Mouse (Mus musculus) thymus, postnatal 0 days (tissue): ENCODE results near the gene Stip1. TPM values are rescaled to one million over a fixed set of nuclear protein-coding genes. Genes with fewer than 3 reads are reported as not detected.
A peak's percentile ranks its signal among the peaks of the same experiment; 100 is the strongest.
"Not testable (repeated sequence)": the region's sequence is repeated elsewhere in the genome, so short reads cannot be mapped to it uniquely, and the experiment has no call there.

Source experiments
- DNase-seq: peaks from one replicate; pipeline ENCODE4 v3.0.0-alpha.2; 2015; ENCODE audit warnings: low spot score
- polyA plus RNA-seq: library from polyadenylated mRNA; unstranded; fragments of >200 nt; fragmentation: Nextera tagmentation; extraction: Ambion mirVana; gene quantifications from 2 replicates; pipeline ENCODE4 v1.2.1, GENCODE M21; 2015

Stip1 gene
- polyA plus RNA-seq: 149 and 196 TPM in 2 replicates

GRCm38 (mm10) chr19:7039841-7040636 is at the start of gene Stip1:
Gene Stip1 (minus strand): TSS chr19:7039967.
- DNase-seq: peak; percentile 100

- no peak for DNase-seq
Observed at GRCm38 (mm10) chr19:7089050-7089449, 49.3 kb upstream of the Stip1 start.

GRCm38 (mm10) chr19:7088558-7088957 is 48.8 kb upstream of the Stip1 start:
- DNase-seq: no peak

- no peak for DNase-seq
Observed at GRCm38 (mm10) chr19:7084734-7085133, 45.0 kb upstream of the Stip1 start.

- no peak for DNase-seq
Observed at GRCm38 (mm10) chr19:7083035-7083794, 43.4 kb upstream of the Stip1 start.

GRCm38 (mm10) chr19:7081516-7082266 is 41.9 kb upstream of the Stip1 start:
- no peak for DNase-seq

- no peak for DNase-seq
Observed at GRCm38 (mm10) chr19:7078271-7078670, 38.5 kb upstream of the Stip1 start.

GRCm38 (mm10) chr19:7077666-7078065 is 37.9 kb upstream of the Stip1 start:
- no peak for DNase-seq

GRCm38 (mm10) chr19:7075336-7075735 is 35.6 kb upstream of the Stip1 start:
- DNase-seq: not testable (repeated sequence)

- no peak for DNase-seq
Observed at GRCm38 (mm10) chr19:7073997-7074781, 34.4 kb upstream of the Stip1 start.

GRCm38 (mm10) chr19:7072221-7072620 is 32.5 kb upstream of the Stip1 start:
- no peak for DNase-seq

- DNase-seq: no peak
Observed at GRCm38 (mm10) chr19:7070775-7071174, 31.0 kb upstream of the Stip1 start.

GRCm38 (mm10) chr19:7069781-7070763 is 30.3 kb upstream of the Stip1 start:
- no peak for DNase-seq

- no peak for DNase-seq
Observed at GRCm38 (mm10) chr19:7068661-7069531, 29.1 kb upstream of the Stip1 start.

- DNase-seq: peak; percentile 73
Observed at GRCm38 (mm10) chr19:7068136-7068535, 28.4 kb upstream of the Stip1 start.

GRCm38 (mm10) chr19:7067344-7068050 is 27.7 kb upstream of the Stip1 start:
- DNase-seq: no peak

GRCm38 (mm10) chr19:7066828-7067342 is 27.1 kb upstream of the Stip1 start:
- peak; percentile 44 for DNase-seq
